Mouse (Mus musculus): ENCODE measurements around the gene Ccni.

- TF ChIP-seq CTCF (IDR thresholded peaks at IDR 0.05; ENCODE audit: control insufficient read depth, insufficient read depth, insufficient replicate concordance, low read depth, low read length) (no peak), POLR2A (IDR thresholded peaks at IDR 0.05; ENCODE audit: control insufficient read depth, low read depth, low read length) (no peak)
Observed at GRCm38 (mm10) chr5:93139350-93139749, 66.9 kb downstream of the Ccni start.
